8 mouse cellular contexts compared by ENCODE assay signal in genomic region chr2:31965110-31965509, GRCm38 (mm10). TPM values are rescaled to one million over a fixed set of nuclear protein-coding genes. Genes with fewer than 3 reads are reported as not detected.
A peak's percentile ranks its signal among the peaks of the same experiment; 100 is the strongest.
DNase-seq lines count a peak whose midpoint lies in the region; ATAC-seq and TF ChIP-seq lines count a peak whose summit lies in the region.

No protein-coding gene starts in this region.

- peaks cover 27% of the 10 kb centered on the region for H3K4me1 ChIP-seq in neural tube, embryonic 15.5 days
- no peaks in the 10 kb centered on the region for H3K4me1 ChIP-seq in lung, postnatal 0 days (ENCODE audit: insufficient read depth, low read depth, low read length)

- H3K27me3 ChIP-seq in neural tube, embryonic 15.5 days (replicated peaks): no peaks in the 10 kb centered on the region
- no peaks in the 10 kb centered on the region for H3K27me3 ChIP-seq in lung, postnatal 0 days (replicated peaks; ENCODE audit: insufficient read depth, low read length)

- H3K36me3 ChIP-seq in neural tube, embryonic 15.5 days: no peaks in the 10 kb centered on the region
- H3K36me3 ChIP-seq in lung, postnatal 0 days (ENCODE audit: insufficient read depth, low read length): no peaks in the 10 kb centered on the region

- TF ChIP-seq EP300 in lung, postnatal 0 days (IDR thresholded peaks at IDR 0.05): no peak

- ATAC-seq in neural tube, embryonic 15.5 days (ENCODE audit: low FRiP score): no peak
- ATAC-seq in lung, postnatal 0 days: no peak

- peak; percentile 73 for TF ChIP-seq CTCF in lung, postnatal 0 days (IDR thresholded peaks at IDR 0.05)

- peak; percentile 45 for DNase-seq in gastrocnemius, adult 18-20 months (ENCODE audit: low spot score)
- DNase-seq in gastrocnemius, postnatal 25 days: no peak
- DNase-seq in neural tube, embryonic 10.5 days (ENCODE audit: extremely low spot score, low spot score): peak; percentile 32
- peak; percentile 46 for DNase-seq in embryo, embryonic 10.5 days (ENCODE audit: low spot score)
- peak; percentile 31 for DNase-seq in lung, postnatal 0 days (ENCODE audit: low spot score)
- peak; percentile 77 for DNase-seq in thymus, postnatal 25 days
- DNase-seq in left cerebral cortex, adult 8-10 months (ENCODE audit: low spot score in 2 of 2): no peak

- H3K4me3 ChIP-seq in neural tube, embryonic 15.5 days (replicated peaks): no peak overlapping the region
- no peak overlapping the region for H3K4me3 ChIP-seq in lung, postnatal 0 days (ENCODE audit: low read depth, low read length)

- H3K27ac ChIP-seq in neural tube, embryonic 15.5 days (replicated peaks): no peak overlapping the region
- H3K27ac ChIP-seq in lung, postnatal 0 days (ENCODE audit: low read length): no peak overlapping the region

- no peak overlapping the region for H3K4me2 ChIP-seq in neural tube, embryonic 15.5 days
- H3K4me2 ChIP-seq in lung, postnatal 0 days (replicated peaks; ENCODE audit: low read depth, low read length): no peak overlapping the region

- no peaks in the 10 kb centered on the region for H3K9me3 ChIP-seq in neural tube, embryonic 15.5 days (replicated peaks)
- no peaks in the 10 kb centered on the region for H3K9me3 ChIP-seq in lung, postnatal 0 days (ENCODE audit: low read length)

- no peak overlapping the region for H3K9ac ChIP-seq in neural tube, embryonic 15.5 days (replicated peaks)
- no peak overlapping the region for H3K9ac ChIP-seq in lung, postnatal 0 days (replicated peaks; ENCODE audit: low read depth)

RNA-seq across cellular contexts. Expression of gene Nup214, which starts 9.1 kb away (rescaled TPM):
- 10 to 100 TPM; 18.0 to 23.5 TPM for total RNA-seq in gastrocnemius, adult 18-20 months (2021)
- total RNA-seq in gastrocnemius, postnatal 25 days (2021): 10 to 100 TPM; 18.6 to 21.4 TPM
- polyA plus RNA-seq in neural tube, embryonic 15.5 days (2015; fragmentation: Nextera tagmentation; extraction: Ambion mirVana): 62.0 and 66.0 TPM in 2 replicates
- polyA plus RNA-seq in lung, postnatal 0 days (2015; fragmentation: Nextera tagmentation; extraction: Ambion mirVana): 57.1 and 65.6 TPM in 2 replicates
- 10 to 100 TPM; 50.5 to 74.7 (median 65.5) TPM for total RNA-seq in left cerebral cortex, adult 8-10 months (2022)

RNA-seq across cellular contexts. Expression of gene Aif1l, which starts 15.2 kb away (rescaled TPM):
- 1 to 10 TPM; 2.9 to 3.3 TPM for total RNA-seq in gastrocnemius, adult 18-20 months (2021)
- 1 to 10 TPM; 4.2 to 5.8 TPM for total RNA-seq in gastrocnemius, postnatal 25 days (2021)
- polyA plus RNA-seq in neural tube, embryonic 15.5 days (2015; fragmentation: Nextera tagmentation; extraction: Ambion mirVana): 16.9 and 19.5 TPM in 2 replicates
- 11.7 and 12.6 TPM in 2 replicates for polyA plus RNA-seq in lung, postnatal 0 days (2015; fragmentation: Nextera tagmentation; extraction: Ambion mirVana)
- total RNA-seq in left cerebral cortex, adult 8-10 months (2022): 1 to 10 TPM; 8.2 to 9.7 (median 9.2) TPM

Comparison
In these comparisons a context has a peak if more than half of its experiments do, and no peak if none do; other contexts are left out.
1. DNase-seq: peak in gastrocnemius, adult 18-20 months (single experiment), neural tube, embryonic 10.5 days (single experiment), embryo, embryonic 10.5 days (single experiment), lung, postnatal 0 days (single experiment) and thymus, postnatal 25 days (single experiment); none in gastrocnemius, postnatal 25 days (single experiment) and left cerebral cortex, adult 8-10 months (0 of 2).